Mouse (Mus musculus) CD4-positive, CD25-positive, alpha-beta regulatory T cell, adult 2 months (primary cell): ENCODE data around the gene Cnnm4.
A peak's percentile ranks its signal among the peaks of the same experiment; 100 is the strongest.

Experiments used
- DNase-seq: peaks from one replicate; pipeline ENCODE4 v3.0.0-alpha.2; 2012; ENCODE audit warnings: low read depth, low spot score

Gene Cnnm4

GRCm38 (mm10) chr1:36473211-36473780 lies 1.9 kb downstream of the Cnnm4 start:
- DNase-seq: no peak

- no peak for DNase-seq
Observed at GRCm38 (mm10) chr1:36474646-36475045, 3.2 kb downstream of the Cnnm4 start.

- DNase-seq: no peak
Observed at GRCm38 (mm10) chr1:36475480-36476110, 4.2 kb downstream of the Cnnm4 start.

- no peak for DNase-seq
Observed at GRCm38 (mm10) chr1:36476426-36476825, 5.0 kb downstream of the Cnnm4 start.

GRCm38 (mm10) chr1:36478343-36478795 lies 6.9 kb downstream of the Cnnm4 start:
- DNase-seq: no peak

- DNase-seq: no peak
Observed at GRCm38 (mm10) chr1:36479903-36480899, 8.8 kb downstream of the Cnnm4 start.

- no peak for DNase-seq
Observed at GRCm38 (mm10) chr1:36483825-36484224, 12.4 kb downstream of the Cnnm4 start.

- DNase-seq: no peak
Observed at GRCm38 (mm10) chr1:36485080-36485479, 13.7 kb downstream of the Cnnm4 start.

GRCm38 (mm10) chr1:36487111-36487510 lies 15.7 kb downstream of the Cnnm4 start:
- DNase-seq: no peak

GRCm38 (mm10) chr1:36489661-36490060 lies 18.2 kb downstream of the Cnnm4 start:
- no peak for DNase-seq

- no peak for DNase-seq
Observed at GRCm38 (mm10) chr1:36492416-36493139, 21.2 kb downstream of the Cnnm4 start.

- no peak for DNase-seq
Observed at GRCm38 (mm10) chr1:36493299-36493698, 21.9 kb downstream of the Cnnm4 start.

GRCm38 (mm10) chr1:36496719-36497118 lies 25.3 kb downstream of the Cnnm4 start:
- DNase-seq: no peak

- DNase-seq: no peak
Observed at GRCm38 (mm10) chr1:36497312-36497711, 25.9 kb downstream of the Cnnm4 start.

- peak; percentile 90 for DNase-seq
Observed at GRCm38 (mm10) chr1:36501261-36501660, 29.8 kb downstream of the Cnnm4 start.

GRCm38 (mm10) chr1:36508238-36508637 lies 36.8 kb downstream of the Cnnm4 start:
- no peak for DNase-seq

- peak; percentile 98 for DNase-seq
Observed at GRCm38 (mm10) chr1:36511289-36512021, 40.0 kb downstream of the Cnnm4 start, which contains the start of gene Cnnm3. Cnnm3 (plus strand) TSS chr1:36511867.

GRCm38 (mm10) chr1:36512089-36512965 lies 40.9 kb downstream of the Cnnm4 start:
- peak; percentile 68 for DNase-seq

GRCm38 (mm10) chr1:36512966-36513280 lies 41.5 kb downstream of the Cnnm4 start:
- no peak for DNase-seq

GRCm38 (mm10) chr1:36513310-36513709 lies 41.9 kb downstream of the Cnnm4 start:
- DNase-seq: no peak
